Mouse (Mus musculus) C3H10T1/2 (cell line): ENCODE measurements around the gene A930033H14Rik. TPM values are rescaled to one million over a fixed set of nuclear protein-coding genes. Genes with fewer than 3 reads are reported as not detected.

Experiments used
- polyA plus RNA-seq, 2 experiments: library from polyadenylated mRNA; unstranded; fragments of >200 nt; fragmentation: generic; extraction: Trizol; gene quantifications; one replicate each; pipeline ENCODE4 v1.2.1; 2012; ENCODE audit warnings: missing spikeins in 2 of 2

The A930033H14Rik gene
- 1 to 10 TPM in 1 of 2 experiments, under 1 TPM in 1; 0.12 to 1.1 TPM for polyA plus RNA-seq

DNA sequence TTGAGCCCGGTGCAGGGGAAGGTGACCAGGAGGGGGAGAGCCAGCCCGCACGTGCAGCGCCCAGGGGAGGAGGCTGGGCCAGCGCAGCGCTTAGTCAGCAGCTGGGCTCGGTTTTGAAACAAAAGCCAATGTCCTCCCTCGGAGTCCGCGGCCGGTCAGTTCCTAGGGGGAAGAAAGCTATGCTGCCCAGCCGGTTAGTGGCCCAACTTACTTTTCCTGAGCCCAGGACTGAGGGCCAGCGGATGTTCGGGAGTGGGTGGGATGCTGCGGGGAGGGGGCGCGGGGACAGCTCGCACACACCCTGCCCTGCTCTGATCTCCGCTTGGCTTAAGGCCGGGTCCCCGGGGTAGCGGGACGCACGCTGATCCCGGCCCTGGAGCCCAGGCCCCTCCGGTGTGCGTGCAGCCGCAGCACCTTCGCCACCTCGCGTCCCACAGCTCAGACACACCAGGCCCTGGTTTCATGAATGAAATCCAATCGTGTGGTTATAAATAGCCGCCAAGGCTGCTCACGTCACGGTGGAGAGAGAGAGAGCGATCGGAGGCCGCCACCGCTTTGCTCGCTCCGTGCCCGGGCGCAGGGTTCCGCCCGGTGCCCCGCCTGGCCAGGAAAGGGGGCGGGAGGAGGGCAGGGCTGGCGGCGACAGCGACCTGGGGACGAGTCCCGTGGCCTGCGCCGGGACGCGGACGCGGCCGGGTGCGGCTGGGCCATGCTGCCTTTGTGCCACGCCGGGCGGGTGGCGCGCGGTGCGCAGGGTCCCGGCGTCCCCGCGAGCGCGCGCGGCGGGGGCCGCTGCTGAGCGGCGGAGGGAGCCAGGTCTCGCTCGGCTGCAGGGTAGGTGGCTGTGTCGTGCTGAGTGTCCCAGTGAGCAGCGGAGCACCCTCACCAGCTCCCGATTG lies at the start of gene A930033H14Rik:
Gene A930033H14Rik, minus strand, starts transcription at position 557 of the 899 bp plus-strand sequence.

Other genes with a start within 250 kb of the A930033H14Rik start
- 1 to 10 TPM; 1.1 to 7.4 TPM for gene Rhobtb1, start 61.7 kb downstream of the A930033H14Rik start, polyA plus RNA-seq
- gene Cdk1, start 139.8 kb upstream of the A930033H14Rik start, polyA plus RNA-seq: 100 to 1,000 TPM in 1 of 2 experiments, 10 to 100 TPM in 1; 88.6 to 256 TPM
- 10 to 100 TPM; 10.5 to 21.0 TPM for gene Ank3, start 185.7 kb upstream of the A930033H14Rik start, polyA plus RNA-seq